Mouse (Mus musculus) WW6 (cell line): ENCODE measurements around the gene Hba-a2.
A peak's percentile ranks its signal among the peaks of the same experiment; 100 is the strongest.
"Not testable (repeated sequence)": the region's sequence is repeated elsewhere in the genome, so short reads cannot be mapped to it uniquely, and the experiment has no call there.

Experiments used
- DNase-seq: peaks from one replicate; pipeline ENCODE4 v3.0.0-alpha.2; 2013; ENCODE audit warnings: low read depth, low spot score

Hba-a2 gene

DNA sequence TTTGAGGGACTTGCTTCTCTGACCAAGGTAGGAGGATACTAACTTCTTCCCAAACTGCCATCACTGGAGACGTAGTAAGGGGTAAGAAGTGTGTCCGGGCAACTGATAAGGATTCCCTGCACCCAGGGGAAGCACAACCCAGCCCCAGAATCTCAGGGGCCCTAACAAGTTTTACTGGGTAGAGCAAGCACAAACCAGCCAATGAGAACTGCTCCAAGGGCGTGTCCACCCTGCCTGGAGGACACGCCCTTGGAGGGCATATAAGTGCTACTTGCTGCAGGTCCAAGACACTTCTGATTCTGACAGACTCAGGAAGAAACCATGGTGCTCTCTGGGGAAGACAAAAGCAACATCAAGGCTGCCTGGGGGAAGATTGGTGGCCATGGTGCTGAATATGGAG lies at the start of gene Hba-a2:
Gene Hba-a2 (plus strand): TSS at position 287 of the 400 bp plus-strand sequence.
- DNase-seq, result not testable (repeated sequence)

GRCm38 (mm10) chr11:32247068-32247467 lies 49.2 kb upstream of the Hba-a2 start:
- DNase-seq, result no peak

GRCm38 (mm10) chr11:32248350-32248749 lies 47.9 kb upstream of the Hba-a2 start:
- no peak for DNase-seq

DNA sequence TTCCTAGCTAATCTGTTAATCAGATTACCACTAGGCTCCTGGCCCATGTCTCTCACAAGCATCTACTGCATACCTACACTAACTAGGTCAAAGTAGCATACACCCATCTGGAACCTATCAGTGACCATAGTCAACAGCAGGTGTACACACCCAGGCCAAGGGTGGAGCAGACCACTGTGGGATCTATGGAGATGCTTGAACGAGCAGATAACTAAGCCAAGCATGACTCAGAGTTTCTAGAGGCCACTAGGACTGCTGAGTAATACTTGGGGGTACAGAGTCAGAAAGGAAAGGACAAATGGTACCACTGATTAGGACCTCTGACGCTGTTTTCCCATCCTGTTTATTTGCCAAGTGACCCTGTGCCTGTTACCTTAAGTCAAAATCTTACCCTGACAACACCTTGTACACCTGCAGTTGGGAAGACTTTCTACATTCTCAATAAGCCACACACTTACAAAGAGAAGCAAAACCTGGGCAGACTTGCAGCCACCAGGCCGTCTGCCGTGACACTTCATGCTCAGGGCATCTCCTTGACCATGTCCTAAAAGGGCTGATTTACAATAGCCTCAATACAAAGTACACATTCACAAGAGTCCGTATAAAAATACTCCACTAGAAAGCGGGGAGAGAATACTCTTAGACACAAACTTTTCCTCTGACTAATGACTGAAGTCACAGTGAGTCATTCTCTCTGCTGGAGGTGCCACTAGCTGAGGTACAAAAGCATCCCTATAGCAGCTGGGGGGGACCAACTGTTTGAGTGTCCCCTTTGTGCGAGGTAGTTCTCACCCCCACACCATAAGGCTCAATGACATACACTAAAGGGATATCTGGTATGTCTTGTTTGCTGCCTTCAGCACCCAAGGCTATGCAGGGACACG lies 45.2 kb upstream of the Hba-a2 start:
- DNase-seq, result no peak

GRCm38 (mm10) chr11:32253121-32253520 lies 43.2 kb upstream of the Hba-a2 start:
- no peak for DNase-seq

DNA sequence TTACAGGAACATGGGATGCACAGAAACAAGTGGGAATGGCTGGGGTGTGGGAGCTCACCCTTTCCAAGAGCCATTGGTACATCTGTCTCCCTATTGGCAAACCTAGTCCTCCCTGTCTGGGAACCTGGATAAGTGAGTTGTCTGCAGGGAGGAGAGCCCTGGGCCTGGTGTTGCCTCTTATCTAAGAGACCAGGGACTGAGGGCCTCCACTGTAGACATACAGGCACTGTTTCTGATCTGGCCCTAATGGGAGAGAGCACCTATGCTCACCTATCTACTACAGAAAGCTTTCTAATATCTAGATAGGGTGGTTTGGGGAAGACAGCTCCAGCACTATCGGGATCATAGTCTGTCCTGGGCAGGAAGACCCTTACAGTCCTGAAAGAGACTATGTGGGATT lies 40.1 kb upstream of the Hba-a2 start:
- DNase-seq, result no peak

GRCm38 (mm10) chr11:32256566-32256965 lies 39.7 kb upstream of the Hba-a2 start:
- DNase-seq, result no peak

- DNase-seq, result no peak
Measured at GRCm38 (mm10) chr11:32262674-32263415, 33.4 kb upstream of the Hba-a2 start.

- no peak for DNase-seq
Measured at GRCm38 (mm10) chr11:32265117-32265738, 31.1 kb upstream of the Hba-a2 start.

DNA sequence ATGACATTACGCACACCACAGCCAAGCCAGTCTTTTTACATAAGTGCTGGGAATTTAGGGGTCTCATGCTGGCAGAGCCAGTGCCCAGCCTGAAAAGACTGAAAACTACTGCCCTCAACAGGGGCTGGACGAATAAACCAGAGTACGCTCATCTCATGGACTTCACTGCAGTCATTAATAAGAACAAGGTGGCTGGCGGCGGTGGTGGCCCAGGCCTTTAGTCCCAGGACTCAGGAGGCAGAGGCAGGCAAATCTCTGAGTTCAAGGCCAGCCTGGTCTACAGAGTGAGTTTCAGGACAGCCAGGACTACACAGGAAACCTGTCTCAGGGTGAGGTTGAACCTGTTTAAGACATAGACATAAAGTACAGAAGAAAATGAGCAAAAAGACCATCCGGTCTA lies 30.1 kb upstream of the Hba-a2 start:
- DNase-seq, result no peak

GRCm38 (mm10) chr11:32266776-32267175 lies 29.5 kb upstream of the Hba-a2 start:
- DNase-seq, result no peak

DNA sequence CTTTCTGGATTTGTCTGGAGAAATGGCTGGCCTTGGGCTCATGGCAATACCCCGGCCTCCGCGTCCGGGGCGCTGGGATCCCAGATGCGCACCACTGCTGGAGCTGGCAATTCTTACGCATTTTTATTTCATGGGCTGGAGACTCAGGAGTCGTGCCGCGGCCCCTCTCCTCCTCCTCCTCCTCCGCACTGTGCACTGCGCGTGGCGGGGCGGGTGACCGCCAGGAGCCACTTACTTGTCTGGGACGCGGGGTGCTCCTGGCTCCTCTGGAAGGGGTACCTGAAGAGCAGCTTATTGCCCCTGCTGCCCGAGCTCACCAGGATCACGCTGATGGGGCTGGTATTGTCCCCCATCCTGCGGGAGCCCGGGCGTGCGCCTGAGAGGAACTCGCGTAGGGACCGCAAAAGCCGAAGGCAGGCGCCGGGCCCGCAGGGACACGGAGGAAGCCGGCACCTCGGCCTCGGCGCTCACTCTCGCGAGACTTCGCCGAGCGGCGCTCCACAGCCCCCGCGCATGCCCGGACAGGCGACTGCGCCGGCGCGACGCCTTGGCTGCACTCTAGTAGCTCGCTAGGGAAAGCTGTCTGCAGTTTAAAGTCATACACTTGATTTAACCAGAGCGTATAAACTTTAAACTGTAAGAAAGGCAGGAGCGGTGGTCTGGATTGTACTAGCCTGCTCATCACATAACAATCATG lies 29.0 kb upstream of the Hba-a2 start, which contains the start of gene Nprl3:
Gene Nprl3 (minus strand): TSS at position 520 of the 697 bp plus-strand sequence.
- peak; percentile 92 for DNase-seq

DNA sequence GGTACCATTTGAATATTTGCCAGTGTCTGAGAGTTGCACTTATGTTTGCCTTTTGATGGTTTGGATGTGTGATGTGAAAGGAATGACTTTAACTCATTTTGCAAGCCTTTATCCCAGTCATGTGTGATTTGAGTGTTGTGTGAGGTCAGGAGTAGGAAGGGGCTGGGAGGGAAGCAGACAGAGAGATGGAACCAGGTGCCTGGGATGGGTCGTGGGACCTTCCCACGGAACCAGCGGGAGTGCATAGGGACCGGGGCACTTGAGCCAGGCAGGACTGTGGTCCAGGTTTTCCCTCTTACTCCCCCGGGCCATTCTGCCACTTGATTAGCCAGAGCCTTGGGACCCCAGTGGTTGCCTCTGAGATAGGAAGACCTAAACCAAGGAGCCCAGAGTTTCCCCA lies 28.3 kb upstream of the Hba-a2 start:
- no peak for DNase-seq

GRCm38 (mm10) chr11:32268952-32269351 lies 27.3 kb upstream of the Hba-a2 start:
- no peak for DNase-seq

DNA sequence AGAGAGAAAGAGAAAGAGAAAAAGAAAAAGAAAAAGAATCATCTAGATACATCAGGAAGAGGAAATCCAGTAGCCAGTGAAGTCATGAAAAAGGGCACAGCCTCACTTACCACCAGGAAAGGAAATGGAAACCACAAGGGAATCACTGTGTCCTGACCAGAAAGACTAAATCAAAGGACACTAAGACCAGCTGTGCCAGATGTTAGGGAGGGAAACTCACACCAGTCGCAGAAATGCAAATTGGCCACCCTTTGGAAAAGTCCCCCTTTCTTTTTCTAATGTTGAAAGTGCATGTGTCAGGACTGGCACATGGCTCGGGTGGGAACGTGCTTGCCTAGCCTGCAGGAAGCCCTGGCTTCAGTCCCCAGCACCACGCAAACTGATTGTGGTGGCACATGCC lies 25.1 kb upstream of the Hba-a2 start:
- no peak for DNase-seq

DNA sequence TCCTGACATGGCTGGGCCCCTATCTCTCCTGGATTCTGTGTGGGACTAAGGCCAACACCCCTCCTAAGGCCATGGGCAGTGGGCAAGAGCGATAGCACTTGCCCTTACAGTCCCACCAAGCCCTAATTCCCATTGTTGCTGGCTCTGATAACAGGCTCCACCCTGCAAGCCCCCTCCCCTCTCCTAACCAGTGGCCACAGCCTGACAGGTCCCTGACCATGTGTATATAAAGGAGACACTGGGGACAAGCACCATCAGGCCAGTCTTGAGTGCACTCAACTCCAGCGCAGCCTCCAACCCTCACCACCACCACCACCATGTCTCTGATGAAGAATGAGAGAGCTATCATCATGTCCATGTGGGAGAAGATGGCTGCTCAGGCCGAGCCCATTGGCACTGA lies 19.9 kb upstream of the Hba-a2 start, which contains the start of gene Hba-x:
Gene Hba-x (plus strand): TSS at position 54 of the 400 bp plus-strand sequence.
- DNase-seq, result no peak

DNA sequence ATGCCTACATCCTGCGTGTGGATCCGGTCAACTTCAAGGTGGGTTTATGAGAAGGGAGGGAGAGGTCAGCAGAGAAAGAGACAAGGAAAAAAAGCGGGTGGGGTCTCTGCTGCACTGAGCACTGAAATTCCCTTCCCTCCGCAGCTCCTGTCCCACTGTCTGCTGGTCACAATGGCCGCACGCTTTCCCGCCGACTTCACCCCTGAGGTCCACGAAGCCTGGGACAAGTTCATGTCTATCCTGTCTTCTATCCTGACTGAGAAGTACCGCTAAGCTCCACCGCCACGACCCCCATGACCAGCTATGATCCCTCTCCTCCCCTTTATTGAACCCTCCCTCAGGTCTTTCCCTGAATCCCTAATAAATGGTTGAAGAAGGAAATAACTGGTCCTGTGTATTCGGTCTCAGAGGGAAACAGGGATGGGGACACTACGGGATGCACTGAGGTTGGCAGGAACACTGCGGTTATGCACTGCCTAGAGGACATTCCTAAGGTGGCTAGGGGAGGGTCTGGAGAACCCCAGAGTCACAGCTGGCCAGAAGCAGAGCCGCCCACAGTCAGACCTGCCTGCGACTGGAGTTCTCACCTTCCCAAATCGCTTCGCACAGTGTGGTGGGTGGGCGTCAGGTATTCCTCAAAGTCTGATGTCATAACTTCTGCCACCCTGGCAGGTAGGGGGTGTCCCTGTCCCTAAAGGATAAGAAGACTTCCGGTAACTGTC lies 18.4 kb upstream of the Hba-a2 start:
- DNase-seq, result no peak

DNA sequence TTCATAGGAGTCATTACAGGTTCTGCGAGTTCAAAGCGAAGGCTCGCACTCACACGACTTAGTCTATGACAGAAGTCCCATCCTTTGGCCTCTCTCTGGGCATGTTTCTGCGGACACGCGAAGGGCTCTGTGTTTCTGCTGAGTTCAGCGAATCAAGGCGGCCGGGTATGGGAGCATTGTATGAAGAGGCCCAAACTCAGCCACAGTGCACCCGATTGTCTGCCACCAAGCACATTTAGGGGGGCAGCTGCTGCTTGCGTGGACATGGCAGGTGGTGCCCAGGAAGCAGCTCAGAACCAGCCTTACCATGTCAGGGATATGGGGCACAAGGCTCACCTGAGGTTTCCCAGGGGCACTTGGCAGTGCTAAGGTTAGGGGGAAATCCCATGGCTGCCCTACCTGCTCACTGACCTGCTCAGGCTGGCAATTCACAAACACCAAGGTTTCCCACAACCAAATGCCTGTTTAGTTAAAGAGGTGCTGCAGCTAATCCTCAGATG lies 17.8 kb upstream of the Hba-a2 start:
- no peak for DNase-seq

- no peak for DNase-seq
Measured at GRCm38 (mm10) chr11:32280646-32281045, 15.6 kb upstream of the Hba-a2 start.

DNA sequence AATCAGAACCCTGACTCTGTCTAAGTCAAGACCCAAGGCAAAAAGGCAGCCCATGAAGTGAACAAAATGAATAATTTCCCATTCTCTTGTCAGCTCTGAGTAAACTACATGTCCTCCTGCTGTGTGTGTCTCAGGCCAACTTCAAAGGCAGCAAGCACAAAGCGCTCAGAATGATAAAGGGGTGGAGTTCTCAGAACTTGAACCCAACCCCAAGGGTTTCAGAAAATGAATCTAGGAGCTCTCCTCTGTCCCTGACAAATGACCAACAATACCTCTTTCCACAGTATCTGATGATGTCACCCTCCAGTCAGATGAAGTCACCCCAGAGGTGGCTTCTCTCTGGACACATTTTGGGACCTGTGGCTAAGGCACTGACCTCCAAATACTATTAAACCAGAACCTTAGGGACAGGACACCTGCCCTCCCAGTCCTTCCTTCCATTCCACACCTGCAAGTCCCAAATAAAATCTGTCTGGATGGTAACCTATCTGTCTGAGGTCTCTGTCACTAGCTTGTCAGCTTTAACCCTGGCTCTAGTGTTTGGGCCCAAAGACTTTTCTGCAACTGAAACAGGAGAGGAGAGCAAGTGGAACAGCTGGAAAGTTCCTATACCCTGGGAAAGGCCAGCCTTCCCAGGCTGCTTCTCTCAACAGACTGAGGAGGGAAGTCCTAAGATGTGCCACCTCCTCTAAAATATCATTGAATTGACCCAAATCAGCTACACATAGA lies 14.7 kb upstream of the Hba-a2 start:
- DNase-seq, result no peak
